10 mouse cellular contexts compared by ENCODE assay signal in genomic region chr15:36351693-36352092, GRCm38 (mm10).
"Had no signal": no experiment of that assay in that cellular context is flagged by ENCODE, and none has a peak within 500 bp of the region (broad histone marks: within the 10 kb centered on the region; RNA-seq: fewer than 3 reads in every experiment).

No protein-coding gene starts in this region.

- H3K9ac ChIP-seq: limb, embryonic 13.5 days; lung, embryonic 15.5 days; midbrain, embryonic 13.5 days; stomach, embryonic 15.5 days had no signal

- H3K4me3 ChIP-seq: limb, embryonic 13.5 days; lung, embryonic 15.5 days; midbrain, embryonic 13.5 days; stomach, embryonic 15.5 days had no signal

- H3K27ac ChIP-seq: limb, embryonic 13.5 days; lung, embryonic 15.5 days; midbrain, embryonic 13.5 days; stomach, embryonic 15.5 days had no signal

- ATAC-seq: intestine, embryonic 16.5 days; midbrain, embryonic 13.5 days had no signal

- H3K9me3 ChIP-seq: limb, embryonic 13.5 days; lung, embryonic 15.5 days; midbrain, embryonic 13.5 days; stomach, embryonic 15.5 days had no signal

- DNase-seq: kidney, adult 8-10 months; kidney, postnatal 14 days; left cerebral cortex, postnatal 4 days; thymus, adult 2 months; thymus, postnatal 25 days had no signal

- H3K27me3 ChIP-seq: limb, embryonic 13.5 days; lung, embryonic 15.5 days; midbrain, embryonic 13.5 days; stomach, embryonic 15.5 days had no signal

- H3K4me2 ChIP-seq: limb, embryonic 13.5 days; lung, embryonic 15.5 days; midbrain, embryonic 13.5 days; stomach, embryonic 15.5 days had no signal

- H3K36me3 ChIP-seq: limb, embryonic 13.5 days; lung, embryonic 15.5 days; midbrain, embryonic 13.5 days; stomach, embryonic 15.5 days had no signal

- H3K4me1 ChIP-seq: midbrain, embryonic 13.5 days; stomach, embryonic 15.5 days had no signal
